Mouse (Mus musculus): ENCODE measurements around the gene Heatr6. TPM values are rescaled to one million over a fixed set of nuclear protein-coding genes. Genes with fewer than 3 reads are reported as not detected.

Gene Heatr6
- polyA plus RNA-seq, 1 experiment from 2014 or later, result 6.0 TPM

GRCm38 (mm10) chr11:83768976-83769375 lies 15.5 kb downstream of the Heatr6 start:
- DNase-seq, result no peak
- Histone ChIP-seq H3K9me3 (ENCODE audit: low read length) (no peaks in the 10 kb centered on the region), H3K4me2 (ENCODE audit: low read depth, low read length) (no peak overlapping the region), H3K9ac (replicated peaks) (no peak overlapping the region), H3K4me3 (ENCODE audit: low read depth, low read length) (no peak overlapping the region), H3K27ac (ENCODE audit: low read depth) (no peak overlapping the region), H3K4me1 (ENCODE audit: insufficient read depth) (no peaks in the 10 kb centered on the region), H3K36me3 (replicated peaks; ENCODE audit: insufficient read depth, low read length) (peaks cover 80% of the 10 kb centered on the region), H3K27me3 (ENCODE audit: insufficient read depth, low read length) (no peaks in the 10 kb centered on the region)
- no peak for ATAC-seq
- WGBS (ENCODE audit: insufficient replicate concordance), result 85% methylated on average over 4 of the region's 4 CpGs
- TF ChIP-seq CTCF (IDR thresholded peaks at IDR 0.05; ENCODE audit: low read depth), result no peak

GRCm38 (mm10) chr11:83771014-83771413 lies 17.5 kb downstream of the Heatr6 start:
- Histone ChIP-seq H3K9me3 (ENCODE audit: low read length) (no peaks in the 10 kb centered on the region), H3K9ac (replicated peaks) (no peak overlapping the region), H3K36me3 (replicated peaks; ENCODE audit: insufficient read depth, low read length) (peaks cover 83% of the 10 kb centered on the region), H3K27ac (ENCODE audit: low read depth) (no peak overlapping the region), H3K4me2 (ENCODE audit: low read depth, low read length) (no peak overlapping the region), H3K4me3 (ENCODE audit: low read depth, low read length) (no peak overlapping the region), H3K27me3 (ENCODE audit: insufficient read depth, low read length) (no peaks in the 10 kb centered on the region), H3K4me1 (ENCODE audit: insufficient read depth) (no peaks in the 10 kb centered on the region)
- DNase-seq, result no peak
- TF ChIP-seq EP300 (IDR thresholded peaks at IDR 0.05; ENCODE audit: low read depth) (no peak), CTCF (IDR thresholded peaks at IDR 0.05; ENCODE audit: low read depth) (no peak)
- ATAC-seq, result no peak
- whole genome bisulfite sequencing (ENCODE audit: insufficient replicate concordance), result 92% methylated on average over 7 of the region's 7 CpGs

- no peak for TF ChIP-seq EP300 (IDR thresholded peaks at IDR 0.05; ENCODE audit: low read depth)
- no peak for TF ChIP-seq CTCF (IDR thresholded peaks at IDR 0.05; ENCODE audit: low read depth)
- WGBS (ENCODE audit: insufficient replicate concordance), result 87% methylated on average over 6 of the region's 6 CpGs
- peaks cover 86% of the 10 kb centered on the region for H3K36me3 ChIP-seq (replicated peaks; ENCODE audit: insufficient read depth, low read length)
These were observed 18.8 kb downstream of the Heatr6 start for GRCm38 (mm10) chr11:83772341-83772740.

GRCm38 (mm10) chr11:83773691-83774090 lies 20.2 kb downstream of the Heatr6 start:
- ATAC-seq, result no peak
- TF ChIP-seq CTCF (IDR thresholded peaks at IDR 0.05; ENCODE audit: low read depth) (no peak), EP300 (IDR thresholded peaks at IDR 0.05; ENCODE audit: low read depth) (no peak)
- Histone ChIP-seq H3K4me3 (ENCODE audit: low read depth, low read length) (no peak overlapping the region), H3K36me3 (replicated peaks; ENCODE audit: insufficient read depth, low read length) (peaks cover 85% of the 10 kb centered on the region), H3K27ac (ENCODE audit: low read depth) (no peak overlapping the region), H3K27me3 (ENCODE audit: insufficient read depth, low read length) (no peaks in the 10 kb centered on the region), H3K9ac (replicated peaks) (no peak overlapping the region), H3K4me2 (ENCODE audit: low read depth, low read length) (no peak overlapping the region), H3K9me3 (ENCODE audit: low read length) (no peaks in the 10 kb centered on the region), H3K4me1 (ENCODE audit: insufficient read depth) (no peaks in the 10 kb centered on the region)
- DNase-seq, result no peak
- 93% methylated on average over 16 of the region's 16 CpGs for WGBS (ENCODE audit: insufficient replicate concordance)

More at GRCm38 (mm10) chr11:83772341-83772740, 18.8 kb downstream of the Heatr6 start:
- H3K4me3 ChIP-seq (ENCODE audit: low read depth, low read length), result no peak overlapping the region
- ATAC-seq, result no peak
- no peak overlapping the region for H3K27ac ChIP-seq (ENCODE audit: low read depth)
- H3K27me3 ChIP-seq (ENCODE audit: insufficient read depth, low read length), result no peaks in the 10 kb centered on the region
- H3K4me1 ChIP-seq (ENCODE audit: insufficient read depth), result no peaks in the 10 kb centered on the region
- no peak overlapping the region for H3K4me2 ChIP-seq (ENCODE audit: low read depth, low read length)
- no peak for DNase-seq
- no peak overlapping the region for H3K9ac ChIP-seq (replicated peaks)
- no peaks in the 10 kb centered on the region for H3K9me3 ChIP-seq (ENCODE audit: low read length)

- Histone ChIP-seq H3K4me2 (ENCODE audit: low read depth, low read length) (no peak overlapping the region), H3K27ac (ENCODE audit: low read depth) (no peak overlapping the region), H3K9ac (replicated peaks) (no peak overlapping the region), H3K9me3 (ENCODE audit: low read length) (no peaks in the 10 kb centered on the region), H3K4me3 (ENCODE audit: low read depth, low read length) (no peak overlapping the region), H3K36me3 (replicated peaks; ENCODE audit: insufficient read depth, low read length) (peaks cover 85% of the 10 kb centered on the region), H3K27me3 (ENCODE audit: insufficient read depth, low read length) (no peaks in the 10 kb centered on the region), H3K4me1 (ENCODE audit: insufficient read depth) (no peaks in the 10 kb centered on the region)
- ATAC-seq (no peak), DNase-seq (no peak)
- WGBS (ENCODE audit: insufficient replicate concordance), result 94% methylated on average over 11 of the region's 11 CpGs
- TF ChIP-seq CTCF (IDR thresholded peaks at IDR 0.05; ENCODE audit: low read depth) (no peak), EP300 (IDR thresholded peaks at IDR 0.05; ENCODE audit: low read depth) (no peak)
These were observed 20.8 kb downstream of the Heatr6 start for GRCm38 (mm10) chr11:83774324-83774723.

- H3K9ac ChIP-seq (replicated peaks), result no peak overlapping the region
- WGBS (ENCODE audit: insufficient replicate concordance), result 73% methylated on average over 8 of the region's 8 CpGs
These were observed 23.3 kb downstream of the Heatr6 start for GRCm38 (mm10) chr11:83776798-83777197.

More at GRCm38 (mm10) chr11:83776798-83777197, 23.3 kb downstream of the Heatr6 start:
- Histone ChIP-seq H3K9me3 (ENCODE audit: low read length) (no peaks in the 10 kb centered on the region), H3K4me3 (ENCODE audit: low read depth, low read length) (no peak overlapping the region), H3K4me2 (ENCODE audit: low read depth, low read length) (no peak overlapping the region), H3K27ac (ENCODE audit: low read depth) (no peak overlapping the region), H3K4me1 (ENCODE audit: insufficient read depth) (no peaks in the 10 kb centered on the region), H3K36me3 (replicated peaks; ENCODE audit: insufficient read depth, low read length) (peaks cover 90% of the 10 kb centered on the region), H3K27me3 (ENCODE audit: insufficient read depth, low read length) (no peaks in the 10 kb centered on the region)
- ATAC-seq, result no peak
- no peak for TF ChIP-seq EP300 (IDR thresholded peaks at IDR 0.05; ENCODE audit: low read depth)
- TF ChIP-seq CTCF (IDR thresholded peaks at IDR 0.05; ENCODE audit: low read depth), result no peak
- DNase-seq, result no peak
